Mouse (Mus musculus) cerebellum, postnatal 10 days (tissue): ENCODE measurements around the gene Cabp2.
"Not testable (repeated sequence)": the region's sequence is repeated elsewhere in the genome, so short reads cannot be mapped to it uniquely, and the experiment has no call there.

Experiments
- DNase-seq, 2 experiments: peaks; one replicate each; pipeline ENCODE4 v3.0.0; 2021; ENCODE audit warnings: mixed read lengths in 2 of 2

Cabp2 gene

DNA sequence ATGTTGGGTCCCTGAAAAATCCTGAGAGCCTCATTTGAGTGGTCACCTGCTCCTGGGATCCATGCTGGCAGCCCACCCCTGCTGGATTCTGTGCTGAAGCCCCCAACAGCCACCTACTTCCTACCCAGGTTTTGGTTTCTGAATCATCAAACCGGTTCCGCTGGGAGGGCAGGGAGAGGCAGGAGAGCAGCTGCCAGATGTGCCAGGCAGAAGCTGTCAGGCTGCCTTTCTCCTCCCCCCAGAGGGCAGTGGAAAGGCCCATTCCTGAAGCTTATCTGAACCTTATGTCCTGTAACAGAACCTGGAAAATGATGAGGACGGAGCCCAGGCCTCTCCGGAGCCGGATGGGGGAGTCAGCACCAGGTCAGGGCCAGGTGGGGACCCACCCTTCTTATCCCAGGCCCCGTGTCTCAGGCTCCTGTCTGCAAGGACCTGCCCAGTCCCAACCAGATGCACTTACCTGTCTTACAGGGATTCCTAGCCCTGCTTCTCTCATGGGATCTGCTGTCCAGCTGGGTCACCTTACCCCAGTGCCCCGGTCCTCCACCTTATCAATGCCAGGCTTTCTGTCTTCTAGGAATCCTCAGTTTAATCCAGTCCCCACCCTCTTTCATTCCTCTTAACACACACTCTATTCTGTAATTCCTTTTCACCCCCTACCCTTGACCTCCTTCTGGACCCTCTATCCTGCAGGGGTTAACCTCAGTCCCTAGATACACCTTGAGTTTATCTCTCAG is 45.5 kb downstream of the Cabp2 start:
- peak in 1 of 2 experiments; percentile 36 for DNase-seq

DNA sequence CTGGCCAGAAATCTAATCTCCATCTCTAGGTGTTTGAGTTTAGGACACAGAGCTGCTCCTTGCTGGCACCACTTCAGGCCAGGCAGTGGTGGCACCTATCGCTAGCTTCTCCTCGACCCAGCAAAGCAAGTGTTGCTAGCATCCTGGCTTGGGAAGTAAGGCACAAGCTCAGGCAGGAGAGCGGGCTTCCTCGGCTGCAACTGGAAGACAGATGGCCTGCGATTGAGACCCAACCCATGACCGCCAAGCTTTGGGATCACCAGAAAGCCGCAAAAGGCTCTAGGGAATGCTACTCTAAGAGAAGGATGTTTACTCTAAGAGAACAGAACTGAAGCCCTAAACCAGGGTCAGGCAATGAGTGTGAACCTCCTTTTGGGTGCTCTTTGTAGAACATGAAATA is 48.1 kb downstream of the Cabp2 start:
- DNase-seq, result no peak

DNA sequence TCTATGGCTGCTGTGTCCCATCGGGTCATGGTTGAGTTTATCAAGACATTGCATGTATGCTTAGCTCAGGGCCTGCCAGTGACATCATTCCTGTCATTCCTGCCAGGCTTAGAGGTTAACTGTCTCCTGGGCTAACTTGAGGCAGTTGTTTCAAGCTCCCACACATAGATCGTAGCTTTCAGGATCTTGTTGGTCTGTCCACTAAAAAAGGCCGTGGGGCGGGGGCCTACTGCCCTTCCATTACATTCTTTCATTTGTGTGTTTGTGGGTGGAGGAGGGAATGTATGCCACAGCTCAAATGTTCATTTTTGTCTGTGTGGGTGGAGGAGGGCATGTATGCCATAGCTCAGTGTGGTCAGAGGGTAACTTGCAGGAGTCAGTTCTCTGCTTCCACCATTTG is 48.7 kb downstream of the Cabp2 start:
- no peak for DNase-seq

DNA sequence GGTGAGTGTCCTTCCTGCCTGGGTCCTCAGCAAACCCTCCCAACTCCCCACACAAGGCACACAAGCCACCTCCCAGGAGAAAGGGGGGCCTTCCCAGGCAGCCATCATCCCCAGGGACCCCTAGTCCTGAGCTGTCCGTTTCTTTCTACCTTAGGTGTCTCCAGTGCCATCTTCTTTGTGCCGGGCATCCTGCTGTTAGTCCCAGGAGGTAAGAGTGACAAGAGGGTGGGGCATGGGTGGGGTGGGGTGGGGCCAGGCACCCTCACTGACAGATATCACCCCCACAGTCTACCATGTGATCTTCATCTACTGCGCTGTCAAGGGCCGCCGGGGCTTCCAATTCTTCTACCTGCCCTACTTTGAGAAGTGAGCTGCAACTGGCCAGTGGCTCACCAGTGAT is 49.7 kb downstream of the Cabp2 start:
- DNase-seq, result no peak

DNA sequence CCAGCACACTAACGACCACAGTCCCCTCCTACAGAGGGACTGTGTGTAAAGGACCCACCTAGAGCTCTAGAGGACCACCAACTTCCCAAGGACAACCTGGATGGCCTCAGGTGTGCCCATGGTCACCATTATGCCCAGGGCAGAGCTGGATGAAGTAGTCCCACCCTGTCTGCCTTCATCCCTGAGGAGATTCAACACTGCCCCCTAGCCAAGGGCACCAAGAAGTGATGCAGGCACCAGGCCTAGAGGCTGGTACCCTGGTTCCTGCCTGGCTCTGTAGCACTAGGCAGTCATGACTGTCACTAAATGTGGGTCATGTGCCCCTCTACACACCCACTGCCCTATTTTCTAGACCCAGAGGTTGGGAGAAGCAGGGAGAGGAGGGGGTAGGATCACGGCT is 50.4 kb downstream of the Cabp2 start:
- no peak for DNase-seq

DNA sequence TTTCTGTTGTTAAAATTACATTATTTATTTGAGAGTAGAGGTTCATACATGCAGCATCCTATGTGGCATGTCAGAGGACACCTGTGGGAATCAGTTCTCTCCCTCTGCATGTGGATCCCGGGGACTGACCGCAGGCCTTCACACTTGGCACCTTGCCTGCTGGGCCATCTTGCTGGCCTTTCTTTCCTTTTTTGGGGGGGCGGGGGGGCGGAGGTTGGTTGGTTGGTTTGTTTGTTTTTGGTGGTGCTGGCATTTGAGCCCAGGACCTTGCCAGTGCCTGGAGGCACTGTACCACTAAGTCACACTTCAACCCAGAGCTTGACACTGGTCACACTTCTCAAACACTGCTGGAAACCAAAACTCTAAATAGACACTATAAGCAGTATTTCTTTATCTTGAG is 53.0 kb downstream of the Cabp2 start:
- DNase-seq, result no peak

DNA sequence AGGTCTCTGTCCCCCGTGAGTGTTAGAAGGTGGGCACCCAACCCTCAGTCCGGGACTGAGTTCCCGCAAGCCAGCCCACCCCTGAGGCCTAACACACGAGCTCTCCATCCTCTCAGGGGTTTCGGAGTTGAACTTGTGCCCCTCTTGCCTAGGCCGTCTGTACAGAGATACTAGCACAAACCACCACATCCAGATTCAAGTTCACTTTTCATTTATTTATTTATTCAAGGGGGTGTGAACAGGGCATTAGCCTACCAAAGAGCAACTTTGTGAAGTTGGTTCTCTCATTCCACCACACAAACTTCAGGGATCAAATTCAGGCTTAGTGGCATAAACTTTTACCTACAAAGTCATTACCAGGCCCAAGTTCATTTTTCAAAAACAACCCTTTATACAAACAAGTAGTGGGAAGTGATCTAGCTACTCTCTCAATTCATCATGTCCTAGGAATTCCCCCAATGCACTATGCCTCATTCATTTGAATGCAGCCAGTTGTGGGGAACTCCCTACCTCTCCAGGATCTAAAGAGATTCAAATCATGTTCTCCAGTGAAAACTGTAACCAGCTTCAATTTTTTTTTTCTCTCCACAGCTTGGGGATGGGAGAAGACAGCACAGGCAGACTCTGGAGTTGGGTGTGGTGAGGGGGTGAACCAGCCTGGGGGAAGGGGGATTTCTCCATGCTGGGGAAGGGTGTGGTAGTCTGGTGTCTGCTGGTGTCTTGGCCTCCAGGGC is 54.0 kb downstream of the Cabp2 start:
- not testable (repeated sequence) for DNase-seq

DNA sequence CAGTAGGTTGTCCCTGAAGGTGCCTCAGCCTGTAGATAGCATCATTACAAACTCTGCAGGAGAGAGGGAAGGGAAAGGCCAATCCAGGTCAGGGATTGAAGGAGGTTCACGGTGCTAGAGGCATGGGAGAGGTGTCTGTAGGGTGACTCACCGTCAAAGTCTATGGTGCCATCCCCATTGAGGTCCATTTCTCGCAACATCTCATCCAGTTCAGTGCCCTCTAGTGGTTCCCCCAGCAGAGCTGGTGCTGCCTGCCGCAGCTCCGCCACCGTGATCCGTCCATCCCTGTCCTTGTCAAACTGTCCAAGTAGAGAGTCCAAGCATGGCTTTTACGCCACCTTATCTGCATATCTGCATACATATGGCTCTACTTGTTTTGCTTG is 54.6 kb downstream of the Cabp2 start:
- not testable (repeated sequence) for DNase-seq

DNA sequence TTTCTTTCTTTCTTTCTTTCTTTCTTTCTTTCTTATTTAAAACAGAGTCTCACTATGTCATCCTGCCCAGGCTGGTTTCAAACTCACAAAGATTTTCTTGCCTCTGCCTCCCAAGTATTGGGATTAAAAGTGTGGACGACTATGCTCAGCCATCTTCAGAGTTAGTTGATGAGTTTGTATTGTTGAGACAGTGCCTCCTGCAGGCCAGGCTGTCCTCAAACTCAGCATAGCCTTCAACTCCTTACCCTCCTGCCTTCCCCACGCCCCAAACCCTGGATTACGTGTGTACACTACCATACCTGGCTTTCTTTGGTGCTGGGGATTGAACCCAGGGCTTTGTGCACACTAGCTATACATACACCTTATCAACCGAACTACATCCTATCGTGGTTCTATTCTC is 55.1 kb downstream of the Cabp2 start:
- DNase-seq, result no peak
